Mouse (Mus musculus): ENCODE measurements at regions not wholly inside any gene's neighbourhood (a gene's known extent, or its start where the extent isn't known, plus 50 kb on each side); places are given as distances from the start of the nearest gene placed in this dataset.

- ATAC-seq: no peak
Observed at GRCm38 (mm10) chr2:74463407-74463806, 115.8 kb downstream of the Lnpk start.

- no peak for ATAC-seq
Observed at GRCm38 (mm10) chr2:74461211-74461844, 117.9 kb downstream of the Lnpk start.

GRCm38 (mm10) chr2:74454431-74454830 is 124.8 kb downstream of the Lnpk start:
- no peak for ATAC-seq

- no peak for ATAC-seq
Observed at GRCm38 (mm10) chr2:74452679-74453078, 126.6 kb downstream of the Lnpk start.

GRCm38 (mm10) chr2:74451578-74451977 is 127.7 kb downstream of the Lnpk start:
- no peak for ATAC-seq

- ATAC-seq: no peak
Observed at GRCm38 (mm10) chr2:74451038-74451437, 128.2 kb downstream of the Lnpk start.

- no peak for ATAC-seq
Observed at GRCm38 (mm10) chr2:74450064-74450765, 129.0 kb downstream of the Lnpk start.

GRCm38 (mm10) chr2:74435184-74435911 is 143.9 kb downstream of the Lnpk start:
- no peak for ATAC-seq

GRCm38 (mm10) chr2:74426746-74427145 is 152.5 kb downstream of the Lnpk start:
- ATAC-seq: no peak

- ATAC-seq: no peak
Observed at GRCm38 (mm10) chr2:74424726-74425125, 154.5 kb downstream of the Lnpk start.

GRCm38 (mm10) chr2:74416097-74416496 is 163.1 kb downstream of the Lnpk start:
- ATAC-seq: no peak

GRCm38 (mm10) chr2:74414721-74415120 is 164.5 kb downstream of the Lnpk start:
- no peak for ATAC-seq

GRCm38 (mm10) chr2:74409856-74410404 is 169.3 kb downstream of the Lnpk start:
- ATAC-seq: no peak

GRCm38 (mm10) chr2:74404493-74404892 is 174.7 kb downstream of the Lnpk start:
- ATAC-seq: no peak

- ATAC-seq: no peak
Observed at GRCm38 (mm10) chr2:74391064-74391463, 188.2 kb downstream of the Lnpk start.

- ATAC-seq: no peak
Observed at GRCm38 (mm10) chr2:74388078-74388477, 191.2 kb downstream of the Lnpk start.

- ATAC-seq: no peak
Observed at GRCm38 (mm10) chr2:74384918-74385317, 194.3 kb downstream of the Lnpk start.

GRCm38 (mm10) chr2:74380574-74381287 is 198.5 kb downstream of the Lnpk start:
- ATAC-seq: no peak

- ATAC-seq: no peak
Observed at GRCm38 (mm10) chr2:74378709-74379108, 200.5 kb downstream of the Lnpk start.

- ATAC-seq: no peak
Observed at GRCm38 (mm10) chr2:74373938-74374337, 205.3 kb downstream of the Lnpk start.

GRCm38 (mm10) chr2:74373056-74373455 is 206.2 kb downstream of the Lnpk start:
- no peak for ATAC-seq

- ATAC-seq: no peak
Observed at GRCm38 (mm10) chr2:74363255-74363654, 216.0 kb downstream of the Lnpk start.

- no peak for ATAC-seq
Observed at GRCm38 (mm10) chr2:74354591-74354990, 224.6 kb downstream of the Lnpk start.
